Comparison of ENCODE assay signal across 13 mouse cellular contexts in genomic region chr8:79222106-79222751, GRCm38 (mm10). TPM values are rescaled to one million over a fixed set of nuclear protein-coding genes. Genes with fewer than 3 reads are reported as not detected.
A peak's percentile ranks its signal among the peaks of the same experiment; 100 is the strongest.
DNase-seq lines count a peak whose midpoint lies in the region; ATAC-seq and TF ChIP-seq lines count a peak whose summit lies in the region.
"Had no signal": no experiment of that assay in that cellular context is flagged by ENCODE, and none has a peak within 500 bp of the region (broad histone marks: within the 10 kb centered on the region; RNA-seq: fewer than 3 reads in every experiment).

No protein-coding gene starts in this region.

- TF ChIP-seq CTCF in heart, postnatal 0 days (IDR thresholded peaks at IDR 0.05; ENCODE audit: low read depth): no peak

- peak overlapping the region; percentile 74 for H3K27ac ChIP-seq in heart, postnatal 0 days (ENCODE audit: low read depth)
- H3K27ac ChIP-seq in embryonic facial prominence, embryonic 15.5 days (replicated peaks): peak overlapping the region; percentile 66
- no peak overlapping the region for H3K27ac ChIP-seq in kidney, embryonic 14.5 days (ENCODE audit: low read depth, low read length)
- H3K27ac ChIP-seq: kidney, embryonic 15.5 days; midbrain, embryonic 12.5 days had no signal

- 25% methylated on average over 5 of the region's 5 CpGs for WGBS in heart, postnatal 0 days
- 27% methylated on average over 5 of the region's 5 CpGs for WGBS in embryonic facial prominence, embryonic 15.5 days
- 70% methylated on average over 5 of the region's 5 CpGs for WGBS in kidney, embryonic 14.5 days

- no peaks in the 10 kb centered on the region for H3K36me3 ChIP-seq in heart, postnatal 0 days (replicated peaks; ENCODE audit: control insufficient read depth, insufficient read depth, low read length)
- H3K36me3 ChIP-seq in embryonic facial prominence, embryonic 15.5 days: no peaks in the 10 kb centered on the region
- H3K36me3 ChIP-seq in kidney, embryonic 14.5 days (ENCODE audit: control insufficient read depth, insufficient read depth, low read length): no peaks in the 10 kb centered on the region
- H3K36me3 ChIP-seq: kidney, embryonic 15.5 days; midbrain, embryonic 12.5 days had no signal

- 0 out of 2 replicates have a peak, but pooled peaks have one; percentile 41 for TF ChIP-seq EP300 in heart, postnatal 0 days (IDR thresholded peaks at IDR 0.05; ENCODE audit: low read depth)

- no peaks in the 10 kb centered on the region for H3K9me3 ChIP-seq in heart, postnatal 0 days (replicated peaks; ENCODE audit: control insufficient read depth, low read length)
- no peaks in the 10 kb centered on the region for H3K9me3 ChIP-seq in embryonic facial prominence, embryonic 15.5 days (replicated peaks)
- no peaks in the 10 kb centered on the region for H3K9me3 ChIP-seq in kidney, embryonic 14.5 days (ENCODE audit: control insufficient read depth, low read length)
- H3K9me3 ChIP-seq: kidney, embryonic 15.5 days had no signal

- H3K4me3 ChIP-seq in heart, postnatal 0 days (ENCODE audit: low read depth, low read length): no peak overlapping the region
- H3K4me3 ChIP-seq in embryonic facial prominence, embryonic 15.5 days (replicated peaks): no peak overlapping the region
- H3K4me3 ChIP-seq in kidney, embryonic 14.5 days (ENCODE audit: low read length): no peak overlapping the region
- H3K4me3 ChIP-seq: kidney, embryonic 15.5 days; midbrain, embryonic 12.5 days had no signal

- no peak for DNase-seq in heart, postnatal 0 days (ENCODE audit: low spot score)
- DNase-seq in heart, adult 9 months (ENCODE audit: low spot score in 2 of 2): no peak
- peak; percentile 34 for DNase-seq in MN1 (ENCODE audit: low spot score)
- peak; percentile 47 for DNase-seq in cerebellum, adult 11 months
- DNase-seq in spleen, adult 12 weeks (ENCODE audit: low spot score): no peak
- DNase-seq: adrenal gland, postnatal 25 days; thymus, adult 18-20 months had no signal

- peaks cover 16% of the 10 kb centered on the region for H3K4me1 ChIP-seq in heart, postnatal 0 days (ENCODE audit: control insufficient read depth, insufficient read depth)
- peaks cover 20% of the 10 kb centered on the region for H3K4me1 ChIP-seq in embryonic facial prominence, embryonic 15.5 days
- no peaks in the 10 kb centered on the region for H3K4me1 ChIP-seq in kidney, embryonic 14.5 days (ENCODE audit: control insufficient read depth, insufficient read depth, low read length)
- H3K4me1 ChIP-seq: midbrain, embryonic 12.5 days had no signal

- no peak overlapping the region for H3K4me2 ChIP-seq in heart, postnatal 0 days (ENCODE audit: low read depth, low read length)
- H3K4me2 ChIP-seq in embryonic facial prominence, embryonic 15.5 days (replicated peaks): no peak overlapping the region
- H3K4me2 ChIP-seq in kidney, embryonic 14.5 days (replicated peaks; ENCODE audit: low read depth, low read length): no peak overlapping the region
- H3K4me2 ChIP-seq: kidney, embryonic 15.5 days; liver, embryonic 11.5 days; midbrain, embryonic 12.5 days had no signal

- no peak overlapping the region; the same call in 1 of the 2 replicates for H3K9ac ChIP-seq in heart, postnatal 0 days (replicated peaks; ENCODE audit: low read depth, low read length)
- H3K9ac ChIP-seq in embryonic facial prominence, embryonic 15.5 days: no peak overlapping the region
- no peak overlapping the region for H3K9ac ChIP-seq in kidney, embryonic 14.5 days (ENCODE audit: low read depth, low read length)
- H3K9ac ChIP-seq: kidney, embryonic 15.5 days; midbrain, embryonic 12.5 days had no signal

- ATAC-seq in heart, postnatal 0 days (ENCODE audit: insufficient read depth, low read depth): peak; percentile 62
- 0 out of 2 replicates have a peak, but pooled peaks have one; percentile 55 for ATAC-seq in embryonic facial prominence, embryonic 15.5 days (ENCODE audit: insufficient number of reproducible peaks, low FRiP score, low TSS enrichment, low read depth)
- ATAC-seq in kidney, embryonic 14.5 days (ENCODE audit: low FRiP score, low TSS enrichment): no peak

- no peaks in the 10 kb centered on the region for H3K27me3 ChIP-seq in heart, postnatal 0 days (ENCODE audit: control insufficient read depth, insufficient read depth, low read length)
- no peaks in the 10 kb centered on the region for H3K27me3 ChIP-seq in embryonic facial prominence, embryonic 15.5 days
- H3K27me3 ChIP-seq in kidney, embryonic 14.5 days (ENCODE audit: control insufficient read depth, insufficient read depth, low read length): no peaks in the 10 kb centered on the region
- H3K27me3 ChIP-seq: kidney, embryonic 15.5 days; midbrain, embryonic 12.5 days had no signal

RNA-seq across cellular contexts. Expression of gene 1700011L22Rik, which starts 26.1 kb away (rescaled TPM):
- total RNA-seq in heart, postnatal 0 days (2014; rRNA removed; ENCODE audit: low replicate concordance): not detected in 2 replicates
- 0.12 TPM in 1 of 2 replicates, not detected in the other for polyA plus RNA-seq in heart, postnatal 0 days (2015; fragmentation: Nextera tagmentation; extraction: Ambion mirVana)
- polyA plus RNA-seq in embryonic facial prominence, embryonic 15.5 days (2015; fragmentation: Nextera tagmentation; extraction: Ambion mirVana): not detected in 2 replicates
- not detected in 2 replicates for polyA plus RNA-seq in kidney, embryonic 14.5 days (2014; fragmentation: Nextera tagmentation; extraction: Ambion mirVana)
- total RNA-seq: adrenal gland, postnatal 25 days; neutrophil, adult 5-6 weeks had no signal
- polyA plus RNA-seq: kidney, embryonic 15.5 days; liver, embryonic 11.5 days; midbrain, embryonic 12.5 days had no signal

Comparison
In these comparisons a context has a peak if more than half of its experiments do, and no peak if none do; other contexts are left out.
1. DNase-seq: peak in MN1 (single experiment) and cerebellum, adult 11 months (single experiment); none in heart, postnatal 0 days (single experiment), heart, adult 9 months (0 of 2) and spleen, adult 12 weeks (single experiment).